In genomic region chr10:4621505-4621815, GRCm38 (mm10) we compare ENCODE assay signal across 9 mouse cellular contexts. TPM values are rescaled to one million over a fixed set of nuclear protein-coding genes. Genes with fewer than 3 reads are reported as not detected.
DNase-seq lines count a peak whose midpoint lies in the region; ATAC-seq lines count a peak whose summit lies in the region.
"Had no signal": no experiment of that assay in that cellular context is flagged by ENCODE, and none has a peak within 500 bp of the region (broad histone marks: within the 10 kb centered on the region; RNA-seq: fewer than 3 reads in every experiment).

No protein-coding gene starts in this region.

- intact Hi-C loops in heart, postnatal 36 days (cut with DNase I) = no loop called here

- DNase-seq in heart, adult 11 months = peak; percentile 79
- DNase-seq in heart, postnatal 36 days = no peak
- DNase-seq in adrenal gland, postnatal 14 days = peak; percentile 37
- DNase-seq in frontal cortex, adult 2 months (ENCODE audit: extremely low spot score in 1 of 2, low spot score in 1 of 2) = no peak
- no peak for DNase-seq in cerebellum, postnatal 36 days
- DNase-seq in embryo, embryonic 9.5 days (ENCODE audit: extremely low spot score) = no peak

- peak; percentile 38 for ATAC-seq in granulocyte monocyte progenitor cell, adult 5-6 weeks (replicated peaks; ENCODE audit: poor library complexity, severe bottlenecking)
- peak; percentile 33 for ATAC-seq in megakaryocyte, adult 5-6 weeks (ENCODE audit: poor library complexity, severe bottlenecking)
- ATAC-seq: midbrain, embryonic 13.5 days had no signal

RNA-seq across cellular contexts. Expression of gene Esr1, which starts 10.1 kb away (rescaled TPM):
- 1 to 10 TPM in 1 of 2 experiments, under 1 TPM in 1; 0.76 to 1.4 TPM for total RNA-seq in heart, postnatal 36 days (2021)
- total RNA-seq in adrenal gland, postnatal 14 days (2021) = 15.9 and 19.6 TPM in 2 replicates
- total RNA-seq in granulocyte monocyte progenitor cell, adult 5-6 weeks (2014; fragmentation: Nextera tagmentation) = 18.2 and 19.4 TPM in 2 replicates
- 14.8 and 16.9 TPM in 2 replicates for total RNA-seq in granulocyte monocyte progenitor cell, adult 5-6 weeks (2017)
- 3.9 and 4.0 TPM in 2 replicates for total RNA-seq in megakaryocyte, adult 5-6 weeks (2015)
- 2.4 and 3.3 TPM in 2 replicates for total RNA-seq in megakaryocyte, adult 5-6 weeks (2017)
- 1.4 and 2.6 TPM in 2 replicates for polyA plus RNA-seq in frontal cortex, adult 2 months (2012; rRNA removed)

Comparison
In these comparisons a context has a peak if more than half of its experiments do, and no peak if none do; other contexts are left out.
1. DNase-seq: peak in heart, adult 11 months (single experiment) and adrenal gland, postnatal 14 days (single experiment); none in heart, postnatal 36 days (0 of 2), frontal cortex, adult 2 months (0 of 2), cerebellum, postnatal 36 days (0 of 2) and embryo, embryonic 9.5 days (single experiment).